Mouse (Mus musculus): ENCODE results near the gene Grm4.

- TF ChIP-seq POLR2A (IDR thresholded peaks at IDR 0.05; ENCODE audit: extremely low read depth, insufficient read depth, low read length), result no peak
- no peak for TF ChIP-seq CTCF (IDR thresholded peaks at IDR 0.05; ENCODE audit: extremely low read depth, insufficient read depth, low read length)
Observed at GRCm38 (mm10) chr17:27455012-27455784, 66.0 kb downstream of the Grm4 start.
